Mouse (Mus musculus): Measurements from ENCODE around the gene Irs4. TPM values are rescaled to one million over a fixed set of nuclear protein-coding genes. Genes with fewer than 3 reads are reported as not detected.

Irs4 gene
- polyA plus RNA-seq, 1 experiment from 2014 or later: 0.25 TPM

DNA sequence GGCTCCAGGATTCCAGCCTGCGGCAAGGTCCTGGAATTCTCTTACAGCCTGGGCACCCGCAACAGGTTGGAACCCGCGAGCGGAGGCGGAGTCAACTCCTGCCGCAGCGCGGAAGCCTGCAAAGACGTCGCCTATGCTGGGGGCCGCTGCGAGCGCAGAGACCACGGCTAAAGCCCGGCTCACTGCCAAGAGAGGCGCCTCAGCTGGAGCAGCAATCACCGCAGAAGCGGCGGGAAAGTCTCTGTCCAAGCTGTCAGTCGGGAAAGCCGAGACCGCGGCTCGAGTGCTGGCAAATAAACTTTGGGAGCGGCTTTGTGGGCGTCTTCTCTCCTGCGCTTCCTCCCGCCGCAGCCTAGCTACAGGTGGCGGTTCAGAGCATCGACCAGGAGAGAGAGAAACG is 3.3 kb downstream of the Irs4 start:
- H3K4me2 ChIP-seq (replicated peaks; ENCODE audit: low read depth): peak overlapping the region; percentile 59
- H3K27me3 ChIP-seq (ENCODE audit: control insufficient read depth, insufficient read depth, low read length): peaks cover 6% of the 10 kb centered on the region; the same call in 1 of the 2 replicates
- 16% methylated on average over 31 of the region's 33 CpGs for WGBS
- peak overlapping the region; percentile 36 for H3K4me3 ChIP-seq (ENCODE audit: low read depth, low read length)
- TF ChIP-seq CTCF (IDR thresholded peaks at IDR 0.05; ENCODE audit: low read depth) (no peak), EP300 (optimal IDR thresholded peaks at IDR 0.05) (no peak)
- no peak overlapping the region for H3K27ac ChIP-seq (replicated peaks)
- H3K9me3 ChIP-seq (ENCODE audit: control insufficient read depth, low read length): no peaks in the 10 kb centered on the region
- no peak for DNase-seq (ENCODE audit: low spot score)
- no peak overlapping the region for H3K9ac ChIP-seq (ENCODE audit: low read length)
- ATAC-seq (ENCODE audit: low FRiP score, low TSS enrichment): no peak
- no peaks in the 10 kb centered on the region for H3K36me3 ChIP-seq (ENCODE audit: control insufficient read depth, insufficient read depth, low read length)
- no peaks in the 10 kb centered on the region for H3K4me1 ChIP-seq (replicated peaks; ENCODE audit: control insufficient read depth, insufficient read depth)

Other genes starting within 250 kb of the Irs4 start
- gene Col4a5, start 249.9 kb downstream of the Irs4 start, polyA plus RNA-seq (2015; fragmentation: Nextera tagmentation; extraction: Ambion mirVana): 24.9 and 29.7 TPM in 2 replicates
- not detected in 2 replicates for gene Gm15294, start 150.0 kb upstream of the Irs4 start, polyA plus RNA-seq (2015; fragmentation: Nextera tagmentation; extraction: Ambion mirVana)

Data from stomach, postnatal 0 days (tissue).